Mouse (Mus musculus): ENCODE measurements at regions not wholly inside any gene's neighbourhood (a gene's known extent, or its start where the extent isn't known, plus 50 kb on each side); places are given as distances from the start of the nearest gene placed in this dataset.

- TF ChIP-seq BHLHE40 (IDR thresholded peaks at IDR 0.05; ENCODE audit: low read depth, low read length) (no peak), JUND (conservative IDR thresholded peaks at IDR 0.05; ENCODE audit: low read depth, low read length) (no peak), SIN3A (IDR thresholded peaks at IDR 0.05; ENCODE audit: low read length) (no peak), E2F4 (IDR thresholded peaks at IDR 0.05; ENCODE audit: insufficient replicate concordance, low read depth, low read length) (no peak), CHD2 (IDR thresholded peaks at IDR 0.05; ENCODE audit: low read length) (no peak), UBTF (IDR thresholded peaks at IDR 0.05; ENCODE audit: low read depth, low read length) (no peak), ZKSCAN1 (IDR thresholded peaks at IDR 0.05; ENCODE audit: borderline replicate concordance, low read depth, low read length) (no peak), TCF12 (IDR thresholded peaks at IDR 0.05; ENCODE audit: low read depth, low read length) (no peak), ELF1 (IDR thresholded peaks at IDR 0.05; ENCODE audit: low read depth, low read length) (no peak), CHD1 (IDR thresholded peaks at IDR 0.05; ENCODE audit: low read depth, low read length) (no peak), KAT2A (IDR thresholded peaks at IDR 0.05; ENCODE audit: insufficient replicate concordance, low read length) (no peak), ZC3H11A (IDR thresholded peaks at IDR 0.05; ENCODE audit: low read depth, low read length) (no peak), EP300 (IDR thresholded peaks at IDR 0.05; ENCODE audit: low read length) (no peak), ZMIZ1 (IDR thresholded peaks at IDR 0.05; ENCODE audit: low read depth, low read length) (no peak), PAX5 (IDR thresholded peaks at IDR 0.05; ENCODE audit: low read length) (no peak), ZNF384 (IDR thresholded peaks at IDR 0.05; ENCODE audit: low read depth, low read length) (no peak), NRF1 (IDR thresholded peaks at IDR 0.05; ENCODE audit: low read depth, low read length) (no peak), IRF4 (IDR thresholded peaks at IDR 0.05; ENCODE audit: low read depth, low read length) (no peak)
- Histone ChIP-seq H3K4me3 (replicated peaks in 1 of 3; ENCODE audit: low read depth in 2 of 3, low read length in 2 of 3, poor library complexity in 1 of 3) (no peak overlapping the region), H3K36me3 (replicated peaks in 1 of 2; ENCODE audit: control insufficient read depth in 1 of 2, insufficient read depth in 1 of 2, low read length in 1 of 2) (no peaks in the 10 kb centered on the region), H3K4me2 (ENCODE audit: insufficient read depth, low read depth, poor library complexity, severe bottlenecking) (no peak overlapping the region), H3K27me3 (replicated peaks) (no peaks in the 10 kb centered on the region), H3K9ac (ENCODE audit: insufficient read depth, low read depth) (no peak overlapping the region), H3K79me2 (replicated peaks; ENCODE audit: control insufficient read depth, extremely low read depth, insufficient read depth, poor library complexity, severe bottlenecking) (no peaks in the 10 kb centered on the region), H3K4me1 (ENCODE audit: control insufficient read depth in 1 of 2, insufficient read depth in 2 of 2) (no peaks in the 10 kb centered on the region), H3K9me3 (replicated peaks; ENCODE audit: low read length) (peaks cover 67% of the 10 kb centered on the region), H3K27ac (ENCODE audit: insufficient read depth, low read depth) (no peak overlapping the region)
- DNase-seq (ENCODE audit: extremely low read depth): no peak
- in situ Hi-C loops (cut with MboI; ENCODE audit: low pct_ligation_motif_present, low pct_unique_long_range_greater_than_20kb, low sequenced_read_pairs) (no loop called here), dilution Hi-C loops (cut with MboI; ENCODE audit: extremely low pct_ligation_motif_present, extremely low pct_unique_long_range_greater_than_20kb, low sequenced_read_pairs) (no loop called here)
These were observed 486.5 kb upstream of the Tmem132c start for GRCm38 (mm10) chr5:126755107-126755506.

GRCm38 (mm10) chr5:126765037-126765707 lies 476.4 kb upstream of the Tmem132c start:
- Histone ChIP-seq H3K4me1 (ENCODE audit: control insufficient read depth in 1 of 2, insufficient read depth in 2 of 2) (no peaks in the 10 kb centered on the region), H3K9ac (ENCODE audit: insufficient read depth, low read depth) (no peak overlapping the region), H3K9me3 (replicated peaks; ENCODE audit: low read length) (peaks cover 86% of the 10 kb centered on the region), H3K27ac (ENCODE audit: insufficient read depth, low read depth) (no peak overlapping the region), H3K79me2 (replicated peaks; ENCODE audit: control insufficient read depth, extremely low read depth, insufficient read depth, poor library complexity, severe bottlenecking) (no peaks in the 10 kb centered on the region), H3K27me3 (replicated peaks) (no peaks in the 10 kb centered on the region), H3K4me3 (replicated peaks in 1 of 3; ENCODE audit: low read depth in 2 of 3, low read length in 2 of 3, poor library complexity in 1 of 3) (no peak overlapping the region), H3K4me2 (ENCODE audit: insufficient read depth, low read depth, poor library complexity, severe bottlenecking) (no peak overlapping the region), H3K36me3 (replicated peaks in 1 of 2; ENCODE audit: control insufficient read depth in 1 of 2, insufficient read depth in 1 of 2, low read length in 1 of 2) (no peaks in the 10 kb centered on the region)
- TF ChIP-seq MYC (IDR thresholded peaks at IDR 0.05; ENCODE audit: low read depth, low read length) (no peak), POLR2AphosphoS2 (IDR thresholded peaks at IDR 0.05; ENCODE audit: low read depth, low read length) (no peak), MAX (IDR thresholded peaks at IDR 0.05; ENCODE audit: low read length) (no peak), EP300 (IDR thresholded peaks at IDR 0.05; ENCODE audit: low read length) (no peak), HCFC1 (IDR thresholded peaks at IDR 0.05; ENCODE audit: low read depth, low read length) (no peak), MAZ (IDR thresholded peaks at IDR 0.05; ENCODE audit: low read depth, low read length) (no peak), NELFE (IDR thresholded peaks at IDR 0.05; ENCODE audit: low read depth, low read length) (no peak), KAT2A (IDR thresholded peaks at IDR 0.05; ENCODE audit: insufficient replicate concordance, low read length) (no peak), IRF4 (IDR thresholded peaks at IDR 0.05; ENCODE audit: low read depth, low read length) (no peak), E2F4 (IDR thresholded peaks at IDR 0.05; ENCODE audit: insufficient replicate concordance, low read depth, low read length) (no peak), TCF12 (IDR thresholded peaks at IDR 0.05; ENCODE audit: low read depth, low read length) (no peak), POLR2A (IDR thresholded peaks at IDR 0.05; ENCODE audit: low read depth, low read length) (no peak), RCOR1 (conservative IDR thresholded peaks at IDR 0.05; ENCODE audit: low read depth, low read length) (no peak), MXI1 (IDR thresholded peaks at IDR 0.05; ENCODE audit: low read depth, low read length) (no peak), ZC3H11A (IDR thresholded peaks at IDR 0.05; ENCODE audit: low read depth, low read length) (no peak)
- DNase-seq (ENCODE audit: extremely low read depth): no peak
- in situ Hi-C loops (cut with MboI; ENCODE audit: low pct_ligation_motif_present, low pct_unique_long_range_greater_than_20kb, low sequenced_read_pairs): no loop called here
- dilution Hi-C loops (cut with MboI; ENCODE audit: extremely low pct_ligation_motif_present, extremely low pct_unique_long_range_greater_than_20kb, low sequenced_read_pairs): no loop called here

Measured in CH12.LX (cell line).